Mouse (Mus musculus) B cell, adult (primary cell): ENCODE data around the gene Gm8356. TPM values are rescaled to one million over a fixed set of nuclear protein-coding genes. Genes with fewer than 3 reads are reported as not detected.

Experiments used
- total RNA-seq: library from RNA; stranded (reverse); gene quantifications from 4 replicates; pipeline ENCODE4 v1.2.4, GENCODE M21; 2023; ENCODE audit not compliant: inconsistent age

The Gm8356 gene
- not detected in 4 replicates for total RNA-seq

GRCm38 (mm10) chr14:6537190-6537589 lies at the start of gene Gm8356:
Gene Gm8356, minus strand, starts transcription at chr14:6537290.

Other genes starting within 250 kb of the Gm8356 start
- not detected in 4 replicates for gene Gm21103, start 232.4 kb downstream of the Gm8356 start, total RNA-seq
- not detected in 4 replicates for gene Gm3618, start 193.6 kb downstream of the Gm8356 start, total RNA-seq
- gene Gm16440, start 147.0 kb downstream of the Gm8356 start, total RNA-seq: not detected in 4 replicates
- not detected in 4 replicates for gene Gm3591, start 124.8 kb downstream of the Gm8356 start, total RNA-seq
- gene Gm3594, start 92.7 kb downstream of the Gm8356 start, total RNA-seq: not detected in 4 replicates
- gene Gm3629, start 53.3 kb upstream of the Gm8356 start, total RNA-seq: not detected in 4 replicates
- not detected in 4 replicates for gene Gm3460, start 85.1 kb upstream of the Gm8356 start, total RNA-seq
- not detected in 4 replicates for gene Gm10251, start 146.9 kb upstream of the Gm8356 start, total RNA-seq
- gene Gm8050, start 183.0 kb upstream of the Gm8356 start, total RNA-seq: not detected in 4 replicates
- gene Gm3636, start 205.0 kb upstream of the Gm8356 start, total RNA-seq: 0.45 to 1.3 TPM (median 0.73 TPM) in 4 replicates
- not detected in 4 replicates for gene Gm8362, start 237.1 kb upstream of the Gm8356 start, total RNA-seq